Mouse (Mus musculus) bone marrow macrophage, adult 2 months (primary cell): ENCODE results near the gene Trmt44.

ENCODE experiments used
- CTCF ChIP-seq: IDR thresholded peaks from 2 replicates; pipeline ENCODE4 v1.5.1; 2012; ENCODE audit warnings: low read depth, mild to moderate bottlenecking, low read length, moderate library complexity
- POLR2A ChIP-seq: IDR thresholded peaks from 2 replicates; pipeline ENCODE4 v1.6.1; 2012; ENCODE audit warnings: mild to moderate bottlenecking, low read depth, low read length, borderline replicate concordance

DNA sequence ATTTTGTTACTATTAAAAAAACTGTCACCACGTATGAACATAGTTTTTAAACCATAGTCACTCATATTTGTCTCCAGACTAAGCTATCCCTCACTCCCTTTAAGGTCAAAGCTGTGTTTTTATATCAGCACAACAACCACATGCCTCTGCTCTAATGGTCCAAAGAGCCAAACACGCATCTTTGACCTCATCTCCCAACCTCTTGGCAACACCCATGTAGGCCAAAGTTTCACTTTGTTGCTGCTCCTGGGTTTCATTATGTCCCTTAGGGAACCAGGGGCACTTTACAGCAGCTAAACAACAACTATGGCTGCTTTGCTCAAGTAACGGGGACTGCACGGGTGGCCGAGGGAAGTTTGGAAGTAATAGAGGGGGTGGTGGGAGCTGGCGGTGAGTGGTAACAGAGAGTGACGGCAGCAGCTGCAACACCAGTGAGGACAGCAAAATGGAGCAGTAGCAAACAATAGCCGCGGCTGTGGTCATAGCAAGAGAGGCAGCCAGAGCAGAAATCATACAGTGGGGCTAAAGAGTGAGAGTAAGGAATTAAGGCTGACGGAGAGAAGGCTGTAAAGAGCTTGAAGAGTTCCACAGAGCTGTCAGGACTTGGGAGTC, 1.6 kb upstream of the Trmt44 start:
- TF ChIP-seq POLR2A (no peak), CTCF (no peak)
